Mouse (Mus musculus) left cerebral cortex, postnatal 4 days (tissue): ENCODE data around the gene Tcstv3. TPM values are rescaled to one million over a fixed set of nuclear protein-coding genes. Genes with fewer than 3 reads are reported as not detected.
"Not testable (repeated sequence)": the region's sequence is repeated elsewhere in the genome, so short reads cannot be mapped to it uniquely, and the experiment has no call there.

ENCODE experiments used
- DNase-seq: peaks from one replicate; pipeline ENCODE4 v3.0.0-alpha.2; 2022
- intact Hi-C: fragments of 180-260 bp; cut with DNase I; formaldehyde crosslinking; loops from one replicate; pipeline ENCODE4 v1.15.1; 2025
- total RNA-seq, 2 experiments: library from RNA; stranded (reverse); gene quantifications; 2 replicates each; pipeline ENCODE4 v1.2.3; 2021

Tcstv3 gene
- total RNA-seq, result not detected

GRCm38 (mm10) chr13:120316578-120316977, at the start of gene Tcstv3:
Tcstv3 (plus strand) TSS chr13:120316878.
- intact Hi-C loops, DNase-seq: not testable (repeated sequence)

GRCm38 (mm10) chr13:120277837-120278236, 38.8 kb upstream of the Tcstv3 start:
- intact Hi-C loops, DNase-seq: not testable (repeated sequence)

GRCm38 (mm10) chr13:120278784-120279183, 37.9 kb upstream of the Tcstv3 start:
- no peak for DNase-seq
- intact Hi-C loops, result no loop called here

- no peak for DNase-seq
- intact Hi-C loops, result no loop called here
Measured at GRCm38 (mm10) chr13:120299324-120299894, 17.3 kb upstream of the Tcstv3 start.

GRCm38 (mm10) chr13:120299991-120300442, 16.7 kb upstream of the Tcstv3 start, which contains the start of gene BC147527:
BC147527 (plus strand) TSS chr13:120300392.
- intact Hi-C loops, result no loop called here
- DNase-seq, result no peak

- no peak for DNase-seq
- intact Hi-C loops, result no loop called here
Measured at GRCm38 (mm10) chr13:120300853-120301252, 15.8 kb upstream of the Tcstv3 start.

GRCm38 (mm10) chr13:120310749-120311148, 5.9 kb upstream of the Tcstv3 start:
- intact Hi-C loops, result no loop called here
- no peak for DNase-seq

GRCm38 (mm10) chr13:120313584-120313983, 3.1 kb upstream of the Tcstv3 start:
- no peak for DNase-seq
- intact Hi-C loops, result no loop called here

- DNase-seq, result no peak
- intact Hi-C loops, result no loop called here
Measured at GRCm38 (mm10) chr13:120320183-120320582, 3.5 kb downstream of the Tcstv3 start.

- DNase-seq, result no peak
- intact Hi-C loops, result no loop called here
Measured at GRCm38 (mm10) chr13:120320721-120321120, 4.0 kb downstream of the Tcstv3 start.

Other genes starting within 250 kb of the Tcstv3 start
- not detected for gene Gm20767, start 176.6 kb upstream of the Tcstv3 start, total RNA-seq
- gene Gm21818, start 144.4 kb upstream of the Tcstv3 start, total RNA-seq, result not detected
- gene Gm21762, start 100.9 kb upstream of the Tcstv3 start, total RNA-seq, result not detected
- gene Gm21731, start 77.8 kb upstream of the Tcstv3 start, total RNA-seq, result not detected
- not detected for gene AF067061, start 53.8 kb upstream of the Tcstv3 start, total RNA-seq
- not detected for gene BC147527, start 16.5 kb upstream of the Tcstv3 start, total RNA-seq